Mouse (Mus musculus) embryo, embryonic 11.5 days (tissue): ENCODE measurements around the gene Srf.

Source experiments
- DNase-seq: peaks from one replicate; pipeline ENCODE4 v3.0.0-alpha.2; 2012; ENCODE audit warnings: low read depth, low spot score

Gene Srf

DNA sequence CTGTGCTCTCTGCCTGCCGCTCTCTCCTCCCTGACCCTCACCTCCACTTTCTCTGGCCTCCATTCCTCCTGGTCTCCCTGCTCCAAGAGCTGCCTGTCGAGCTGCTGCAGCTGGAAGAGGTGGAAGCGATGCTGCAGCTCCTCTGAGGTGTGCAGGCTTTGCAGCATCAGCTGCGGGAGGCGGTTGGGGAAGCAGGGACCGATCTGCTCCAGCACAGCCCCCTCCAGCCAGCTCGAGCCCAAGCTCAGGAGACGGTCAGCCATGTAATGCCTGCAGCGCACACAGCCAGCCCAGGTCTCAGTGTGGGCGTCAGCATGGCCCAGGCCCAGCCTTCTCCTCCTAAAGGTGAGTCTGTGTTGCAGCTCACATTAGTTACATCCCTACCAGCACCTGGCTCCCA lies 36.0 kb downstream of the Srf start:
- no peak for DNase-seq

DNA sequence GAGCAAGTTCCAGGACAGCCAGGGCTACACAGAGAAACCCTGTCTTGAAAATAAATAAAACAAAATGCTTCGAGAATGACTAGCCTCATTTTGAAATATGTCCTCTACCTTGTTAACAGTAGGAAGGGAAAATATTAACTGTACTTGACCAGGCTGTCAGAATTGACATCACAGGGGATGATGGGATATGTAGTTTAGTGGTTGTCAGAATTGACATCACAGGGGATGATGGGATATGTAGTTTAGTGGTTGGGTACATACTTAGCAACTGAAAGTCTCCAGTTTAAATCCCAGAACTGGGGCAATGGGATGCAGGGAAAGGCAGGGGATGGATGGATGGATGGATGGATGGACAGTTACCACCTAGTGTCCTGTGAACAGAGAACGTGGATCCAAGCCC lies 42.6 kb downstream of the Srf start:
- DNase-seq = no peak

DNA sequence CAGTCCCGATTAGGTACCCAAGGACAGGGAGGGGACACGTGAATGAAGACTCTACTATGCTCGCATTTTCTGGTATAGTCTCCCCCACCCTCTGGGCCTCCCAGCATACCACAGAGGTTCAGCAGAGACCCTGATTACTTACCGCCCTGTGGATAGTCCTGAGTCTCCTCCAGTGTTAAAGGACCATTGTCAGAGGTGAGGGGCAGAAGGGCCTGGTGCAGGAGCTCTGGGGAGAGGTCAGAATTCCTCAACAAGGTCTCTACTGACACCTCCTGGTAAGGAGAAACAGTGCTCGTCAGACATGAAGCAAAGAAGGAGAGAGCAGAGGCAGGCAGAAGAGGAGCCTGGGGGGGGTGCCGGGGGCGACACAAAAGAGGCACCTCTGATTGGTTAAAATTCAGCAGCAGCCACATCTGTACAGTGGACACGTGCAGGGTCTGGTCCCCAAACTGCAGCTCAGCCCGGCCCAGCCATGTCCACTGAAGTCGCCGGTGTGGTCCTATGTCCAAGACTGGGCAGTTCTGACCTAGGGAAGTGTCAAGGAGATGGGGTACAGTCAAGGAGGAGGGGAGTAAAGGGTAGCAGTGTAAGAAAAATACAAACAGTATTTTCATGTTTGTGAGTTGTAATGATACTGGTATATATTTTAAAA lies 44.8 kb downstream of the Srf start:
- DNase-seq = peak; percentile 34

DNA sequence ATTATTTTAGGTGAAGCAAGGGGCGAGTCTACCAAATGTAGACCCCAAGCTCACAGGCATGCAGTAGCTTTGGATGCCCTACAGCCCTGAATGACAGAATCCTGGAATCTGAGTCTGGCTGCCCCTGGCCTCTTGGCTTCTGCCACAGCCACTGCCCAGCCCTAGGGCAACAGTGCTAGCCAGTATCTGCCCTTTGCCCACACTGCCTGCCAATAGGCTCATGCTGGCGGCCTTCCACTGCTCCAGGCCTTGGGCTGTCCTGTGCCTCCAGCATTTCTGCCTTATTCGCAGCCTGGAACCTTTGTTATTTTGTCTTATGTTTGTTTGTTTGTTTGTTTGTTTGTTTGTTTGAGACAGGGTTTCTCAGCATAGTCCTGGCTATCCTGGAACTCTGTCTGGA lies 50.4 kb downstream of the Srf start:
- DNase-seq = no peak

DNA sequence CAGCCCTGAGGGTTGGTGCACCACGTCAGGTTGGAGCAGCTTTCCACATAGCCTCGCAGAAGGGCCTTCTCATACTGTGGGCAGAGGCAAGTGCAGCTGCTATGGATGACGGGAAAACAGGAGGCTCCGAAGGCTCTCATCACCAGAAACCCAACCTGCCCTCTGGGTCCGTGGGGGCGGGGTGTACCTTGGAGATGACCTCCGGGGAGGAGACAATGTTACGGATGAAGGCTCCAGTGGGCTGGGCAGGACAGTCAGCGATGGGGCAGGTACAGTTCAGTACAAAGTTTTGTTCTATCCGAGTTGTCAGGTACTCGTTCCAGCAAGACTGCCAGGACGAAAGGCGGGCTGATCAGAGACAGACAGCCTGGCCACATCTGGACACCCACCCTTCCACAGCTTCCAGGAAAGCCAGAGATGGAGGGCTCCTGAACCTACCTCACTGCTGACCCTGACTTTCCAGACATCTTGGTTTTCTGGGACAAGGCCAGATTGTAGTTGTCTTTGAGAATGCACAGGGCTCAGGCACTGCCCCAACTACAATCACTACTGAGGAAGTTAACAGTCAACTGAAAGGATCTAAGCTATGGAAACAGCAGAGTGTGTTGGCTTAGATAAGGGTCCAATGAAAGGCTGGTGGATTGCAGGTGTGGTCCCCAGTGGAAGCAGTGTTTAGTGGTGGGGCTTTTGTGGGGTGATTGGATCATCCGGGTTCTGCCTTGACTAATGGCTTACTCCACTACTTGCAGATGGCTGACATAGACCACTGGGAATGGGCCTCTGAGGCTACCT lies 51.9 kb downstream of the Srf start:
- no peak for DNase-seq

DNA sequence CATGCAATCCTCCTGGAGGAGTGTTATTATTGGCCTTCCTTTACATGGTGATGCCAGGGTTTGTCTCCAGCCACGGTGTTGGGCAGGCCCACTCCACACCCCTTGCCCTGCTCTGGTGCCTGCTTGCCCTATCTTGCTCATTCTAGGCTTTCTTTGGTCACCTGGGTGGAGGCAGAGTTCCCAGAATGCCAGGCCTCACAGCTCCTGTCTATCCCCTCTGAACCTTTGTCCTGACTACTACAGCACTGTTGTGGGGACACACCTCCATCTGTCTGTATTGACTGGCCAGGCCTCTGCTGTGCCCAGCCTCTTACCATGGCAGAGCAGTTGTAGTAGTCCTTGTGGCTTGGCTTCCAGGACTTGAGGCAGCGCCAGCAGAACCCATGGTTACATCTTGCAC lies 53.2 kb downstream of the Srf start:
- DNase-seq = no peak
